Mouse (Mus musculus) liver, embryonic 16.5 days (tissue): ENCODE measurements around the gene Gspt1. TPM values are rescaled to one million over a fixed set of nuclear protein-coding genes. Genes with fewer than 3 reads are reported as not detected.

Experiments used
- ATAC-seq: fragments of 200-750 bp; cut with Nextera tagmentation; 2 replicates; pipeline ENCODE4 v1.8.0; 2017; ENCODE audit warnings: low read depth, mild to moderate bottlenecking, moderate number of reproducible peaks, moderate library complexity
- H3K27ac ChIP-seq: fragments of 300-500 bp; sonication (generic); 2 replicates; pipeline ENCODE4 v1.5.1; 2014; ENCODE audit warnings: mild to moderate bottlenecking, low read length
- H3K27me3 ChIP-seq: fragments of 300-500 bp; sonication (generic); 2 replicates; pipeline ENCODE4 v1.6.1; 2014; ENCODE audit warnings: low read depth, low read length, mixed read lengths; ENCODE audit not compliant: control insufficient read depth, insufficient read depth
- H3K36me3 ChIP-seq: fragments of 300-500 bp; sonication (generic); 2 replicates; pipeline ENCODE4 v1.6.1; 2014; ENCODE audit warnings: mild to moderate bottlenecking; ENCODE audit not compliant: control insufficient read depth, insufficient read depth
- H3K4me1 ChIP-seq: fragments of 300-500 bp; sonication (generic); 2 replicates; pipeline ENCODE4 v1.6.1; 2014; ENCODE audit warnings: low read depth, low read length, mixed read lengths; ENCODE audit not compliant: control insufficient read depth
- H3K4me2 ChIP-seq: fragments of 300-500 bp; sonication (generic); 2 replicates; pipeline ENCODE4 v1.6.1; 2014; ENCODE audit warnings: low read depth, low read length, mixed read lengths
- H3K4me3 ChIP-seq: fragments of 300-500 bp; sonication (generic); 2 replicates; pipeline ENCODE4 v1.5.1; 2014; ENCODE audit warnings: low read depth, mild to moderate bottlenecking, low read length
- H3K9ac ChIP-seq: fragments of 300-500 bp; sonication (generic); 2 replicates; pipeline ENCODE4 v1.6.1; 2014; ENCODE audit warnings: low read depth, low read length
- H3K9me3 ChIP-seq: fragments of 300-500 bp; sonication (generic); replicated peaks from 2 replicates; pipeline ENCODE4 v1.6.1; 2016; ENCODE audit warnings: low read length; ENCODE audit not compliant: control insufficient read depth
- WGBS: fragments of 180-500 bp; shearing (Covaris S2); extraction: QIAGEN DNeasy Blood & Tissue Kit; methylation state at CpG from one replicate; pipeline ENCODE4 v1.1.7; 2014; ENCODE audit not compliant: insufficient replicate concordance; 5-methylcytosine and 5-hydroxymethylcytosine counted together
- polyA plus RNA-seq: library from polyadenylated mRNA; unstranded; fragments of >200 nt; fragmentation: Nextera tagmentation; extraction: Ambion mirVana; gene quantifications from 2 replicates; pipeline ENCODE4 v1.2.1, GENCODE M21; 2015

Gspt1 gene
- polyA plus RNA-seq, 1 experiment from 2014 or later = 30.6 TPM

DNA sequence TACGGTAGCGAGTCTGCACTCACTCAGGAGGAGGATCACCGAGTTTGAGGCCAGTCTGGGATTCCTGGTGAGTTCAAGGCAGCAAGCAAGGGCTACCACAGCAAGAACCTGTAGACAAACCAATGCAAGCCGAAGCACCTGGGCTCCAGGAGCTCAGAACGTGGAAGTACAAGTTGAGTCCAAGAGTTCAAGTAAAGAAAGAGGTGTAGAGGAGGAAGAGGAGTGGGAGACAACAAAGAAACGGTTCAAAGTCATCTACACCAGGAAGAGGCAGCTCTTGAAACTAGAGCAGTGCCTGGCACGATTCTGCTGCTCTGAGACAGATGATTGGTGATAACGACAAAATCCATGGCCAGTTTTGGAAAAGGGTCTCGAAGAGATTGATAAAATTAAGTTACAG is 8.4 kb downstream of the Gspt1 start:
- H3K27ac ChIP-seq = no peak overlapping the region
- H3K4me2 ChIP-seq = no peak overlapping the region
- no peaks in the 10 kb centered on the region for H3K36me3 ChIP-seq
- H3K27me3 ChIP-seq = no peaks in the 10 kb centered on the region
- no peak overlapping the region for H3K4me3 ChIP-seq
- 61% methylated on average over 9 of the region's 9 CpGs for WGBS
- no peaks in the 10 kb centered on the region for H3K9me3 ChIP-seq
- H3K9ac ChIP-seq = no peak overlapping the region
- H3K4me1 ChIP-seq = peaks cover 5% of the 10 kb centered on the region
- ATAC-seq = no peak

DNA sequence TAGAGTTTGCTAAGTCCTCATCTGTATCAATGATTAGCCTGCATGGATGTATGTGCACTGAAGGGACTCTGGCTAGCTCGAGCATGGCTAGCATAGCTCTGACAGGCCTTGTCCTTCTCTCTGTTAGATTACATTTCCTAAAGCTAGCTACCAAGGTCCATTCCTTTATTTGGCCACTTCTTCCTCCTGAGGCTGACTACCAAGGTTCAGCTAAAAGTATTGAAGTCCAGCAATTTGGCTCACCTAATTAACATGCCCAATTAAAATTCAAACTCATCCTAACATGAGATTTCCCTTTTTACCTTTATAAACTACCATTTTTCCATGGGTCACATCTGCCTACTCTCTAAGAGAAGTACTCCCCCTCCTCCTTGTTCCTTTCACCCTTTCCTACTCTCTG is 11.7 kb downstream of the Gspt1 start:
- ATAC-seq = no peak
- H3K27me3 ChIP-seq = no peaks in the 10 kb centered on the region
- no peak overlapping the region for H3K4me2 ChIP-seq
- no peak overlapping the region for H3K9ac ChIP-seq
- H3K9me3 ChIP-seq = no peaks in the 10 kb centered on the region
- no peaks in the 10 kb centered on the region; the same call in 1 of the 2 replicates for H3K4me1 ChIP-seq
- H3K36me3 ChIP-seq = peaks cover 4% of the 10 kb centered on the region
- H3K4me3 ChIP-seq = no peak overlapping the region
- no peak overlapping the region for H3K27ac ChIP-seq
- WGBS = 40% methylated on average over 1 of the region's 1 CpGs

DNA sequence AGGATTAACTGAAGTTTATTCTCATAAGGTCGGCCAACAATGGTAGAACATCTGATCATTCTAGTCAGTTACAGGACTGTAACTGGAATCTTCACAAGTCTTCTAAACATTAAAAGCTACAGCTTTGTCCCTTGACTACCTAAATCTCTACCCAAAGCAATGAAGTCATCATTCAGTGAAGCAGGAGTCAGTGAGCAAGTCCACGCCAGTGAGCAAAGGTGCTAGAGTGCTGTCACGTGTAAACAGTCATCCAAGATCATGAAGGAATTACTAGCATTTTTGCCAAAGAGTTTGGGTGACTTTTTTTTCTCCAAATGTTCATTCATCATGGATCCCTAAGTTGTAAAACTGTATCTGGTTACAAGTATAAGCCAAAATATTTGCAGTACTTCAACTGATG is 36.3 kb downstream of the Gspt1 start:
- Histone ChIP-seq H3K4me1 (no peaks in the 10 kb centered on the region), H3K27me3 (no peaks in the 10 kb centered on the region), H3K9me3 (no peaks in the 10 kb centered on the region), H3K9ac (no peak overlapping the region), H3K36me3 (peaks cover 40% of the 10 kb centered on the region), H3K27ac (no peak overlapping the region), H3K4me2 (no peak overlapping the region), H3K4me3 (no peak overlapping the region)
- 76% methylated on average over 3 of the region's 3 CpGs for WGBS
- no peak for ATAC-seq

DNA sequence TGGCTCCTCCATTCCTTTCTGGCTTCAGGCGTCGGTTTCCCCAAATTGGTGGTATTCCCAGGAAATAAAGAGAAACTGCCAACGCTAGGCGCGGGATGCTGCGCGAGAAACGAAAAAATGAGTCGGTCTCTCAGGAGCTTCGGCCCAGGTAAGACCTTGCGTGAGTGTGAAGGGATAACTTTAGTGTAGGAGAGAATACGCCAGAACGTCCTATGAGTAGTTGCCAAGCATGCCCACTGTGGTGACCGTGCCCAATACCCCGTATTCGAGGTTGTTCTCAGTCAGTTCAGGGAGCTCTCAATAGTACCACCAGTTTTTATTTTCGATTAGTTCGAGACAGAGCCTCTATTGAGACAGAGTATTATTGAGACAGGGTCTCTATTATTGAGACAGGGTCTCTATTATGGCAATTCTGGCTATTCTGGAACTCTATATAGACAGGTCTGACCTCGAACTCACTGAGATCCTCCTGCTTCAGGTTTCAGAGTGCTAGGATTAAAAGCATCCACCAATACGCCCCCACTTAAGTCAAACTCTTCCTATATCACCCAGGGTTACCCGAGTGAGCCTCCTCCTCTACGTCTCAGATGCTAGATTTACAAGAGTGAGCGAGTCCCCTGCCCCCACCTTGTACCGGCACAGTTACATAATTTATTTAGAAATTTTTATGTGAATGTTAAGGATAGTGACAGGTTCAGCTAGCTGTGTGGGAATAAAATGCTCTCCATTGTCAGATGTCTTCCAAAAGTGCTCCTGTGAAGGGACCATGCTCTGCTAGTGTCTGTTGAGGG is 50.3 kb downstream of the Gspt1 start:
- no peaks in the 10 kb centered on the region for H3K27me3 ChIP-seq
- peaks cover 16% of the 10 kb centered on the region for H3K4me1 ChIP-seq
- 2% methylated on average over 24 of the region's 24 CpGs for WGBS
- peak; percentile 49 for ATAC-seq
- H3K4me3 ChIP-seq = peak overlapping the region; percentile 89
- peak overlapping the region; percentile 75 for H3K27ac ChIP-seq
- H3K36me3 ChIP-seq = peaks cover 19% of the 10 kb centered on the region
- no peaks in the 10 kb centered on the region for H3K9me3 ChIP-seq
- H3K4me2 ChIP-seq = peak overlapping the region; percentile 78
- H3K9ac ChIP-seq = peak overlapping the region; percentile 84

DNA sequence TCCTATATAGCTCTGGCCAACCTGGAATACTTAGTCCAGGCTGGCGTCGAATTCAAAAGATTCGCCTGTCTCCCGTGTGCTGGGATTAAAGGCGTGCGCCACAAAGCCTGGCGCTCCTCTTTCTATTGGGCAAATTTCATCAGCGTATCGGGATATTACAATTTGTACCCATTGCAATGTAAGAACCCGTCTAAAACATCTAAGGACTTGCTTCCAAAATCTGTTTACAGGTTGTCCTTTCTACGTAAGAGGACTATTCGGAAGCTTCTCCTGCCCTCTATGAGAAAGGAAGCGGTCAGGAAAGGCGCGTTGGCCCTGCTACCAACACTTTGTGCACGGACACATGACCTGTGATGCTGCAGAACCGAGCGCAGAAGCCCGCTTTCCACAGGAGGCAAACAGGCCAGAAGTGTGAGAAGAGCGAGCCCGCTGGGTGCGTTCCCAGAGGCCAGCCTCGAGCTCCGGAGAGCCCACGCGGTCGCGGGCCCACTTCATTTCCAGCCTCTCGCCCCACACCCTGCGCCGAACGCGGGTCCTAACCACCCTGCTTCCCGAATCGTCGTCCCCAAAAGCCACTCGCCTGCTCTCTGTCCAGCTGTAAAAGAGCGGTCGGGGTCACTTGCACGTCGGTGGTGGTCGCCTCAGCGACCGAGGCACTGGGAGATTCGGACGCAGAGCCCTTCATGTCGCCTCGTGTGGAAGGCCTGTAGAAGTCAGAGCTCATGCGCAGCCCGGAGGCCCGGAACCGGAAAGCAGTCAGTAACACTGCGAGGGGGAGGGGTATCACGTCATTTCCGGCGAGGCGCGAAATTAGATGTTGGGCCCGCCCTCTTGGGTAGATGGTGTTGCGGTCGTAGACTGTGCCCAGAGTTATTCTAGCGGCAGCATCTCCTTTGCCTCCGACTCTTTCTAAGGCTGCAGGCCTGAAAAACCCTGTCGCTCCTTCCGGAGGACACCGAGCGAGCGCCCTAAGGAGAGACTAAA is 51.3 kb downstream of the Gspt1 start, which contains the start of gene Rsl1d1:
Rsl1d1 (minus strand) TSS at position 761 of the 984 bp plus-strand sequence.
- H3K36me3 ChIP-seq = peaks cover 22% of the 10 kb centered on the region
- ATAC-seq = peak; percentile 98

DNA sequence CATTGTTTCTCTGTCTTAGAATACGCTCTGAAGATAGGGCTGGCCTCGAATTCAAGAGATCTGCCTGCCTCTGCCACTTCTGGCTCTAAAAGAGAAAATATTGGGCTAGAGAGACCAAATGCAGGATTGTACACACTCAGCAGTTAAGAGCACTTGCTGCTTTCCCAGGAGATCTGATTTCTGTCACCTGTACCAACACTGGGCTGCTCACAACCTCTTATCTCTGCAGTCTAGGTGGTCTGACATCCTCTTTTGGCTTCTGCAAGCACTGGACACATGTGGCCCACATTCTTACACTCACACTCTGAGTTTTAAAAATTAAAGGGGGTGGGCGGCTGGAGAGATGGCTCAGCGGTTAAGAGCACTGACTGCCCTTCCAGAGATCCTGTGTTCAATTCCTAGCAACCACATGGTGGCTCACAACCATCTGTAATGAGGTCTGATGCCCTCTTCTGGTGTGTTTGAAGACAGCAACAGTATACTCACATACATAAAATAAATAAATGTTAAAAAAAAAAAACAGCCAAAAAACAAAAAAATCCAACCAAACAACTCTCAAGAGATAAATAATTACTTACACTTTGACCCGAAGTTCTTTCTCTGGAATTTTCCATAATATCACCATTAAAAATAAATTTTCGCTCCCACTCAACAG is 52.3 kb downstream of the Gspt1 start:
- H3K4me3 ChIP-seq = peak overlapping the region; percentile 89
- peaks cover 27% of the 10 kb centered on the region; the same call in 1 of the 2 replicates for H3K36me3 ChIP-seq
- H3K9ac ChIP-seq = no peak overlapping the region; the same call in 1 of the 2 replicates

More for the DNA sequence above, 51.3 kb downstream of the Gspt1 start, which contains the start of gene Rsl1d1:
- Histone ChIP-seq H3K4me3 (peak within 1 kb of the TSS; percentile 89), H3K27me3 (no peaks in the 10 kb centered on the region), H3K9me3 (no peaks in the 10 kb centered on the region), H3K4me1 (peaks cover 20% of the 10 kb centered on the region), H3K27ac (peak within 1 kb of the TSS; percentile 76), H3K9ac (peak within 1 kb of the TSS; percentile 84), H3K4me2 (peak within 1 kb of the TSS; percentile 92)
- WGBS = under 1% methylated on average over 68 of the region's 68 CpGs

DNA sequence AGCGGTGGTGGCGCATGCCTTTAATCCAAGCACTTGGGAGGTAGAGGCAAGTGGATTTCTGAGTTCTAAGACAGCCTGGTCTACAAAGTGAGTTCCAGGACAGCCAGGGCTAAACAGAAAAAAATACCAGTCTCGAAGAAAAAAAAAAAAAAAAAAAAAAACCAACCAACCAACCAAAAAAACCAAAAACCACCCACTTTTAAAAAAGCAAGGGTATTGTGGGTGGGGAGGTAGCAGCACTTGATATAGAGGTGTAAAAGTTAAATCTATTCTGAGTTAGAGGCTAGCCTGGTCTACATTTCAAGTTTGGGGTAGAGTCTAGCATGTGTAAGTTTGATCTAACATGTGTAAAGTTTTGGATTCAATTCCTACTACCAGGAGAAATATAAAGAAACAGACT is 53.9 kb downstream of the Gspt1 start:
- no peak overlapping the region for H3K4me2 ChIP-seq
- ATAC-seq = no peak
- peaks cover 41% of the 10 kb centered on the region for H3K36me3 ChIP-seq
- no peaks in the 10 kb centered on the region for H3K27me3 ChIP-seq
- H3K9me3 ChIP-seq = no peaks in the 10 kb centered on the region
- no peak overlapping the region for H3K27ac ChIP-seq
- no peak overlapping the region for H3K9ac ChIP-seq
- no peak overlapping the region for H3K4me3 ChIP-seq
- WGBS = 94% methylated on average over 3 of the region's 3 CpGs
- H3K4me1 ChIP-seq = peaks cover 20% of the 10 kb centered on the region

More for the DNA sequence above, 52.3 kb downstream of the Gspt1 start:
- Histone ChIP-seq H3K27me3 (no peaks in the 10 kb centered on the region), H3K9me3 (no peaks in the 10 kb centered on the region), H3K27ac (no peak overlapping the region), H3K4me1 (peaks cover 20% of the 10 kb centered on the region), H3K4me2 (peak overlapping the region; percentile 92)
- 44% methylated on average over 6 of the region's 6 CpGs for WGBS
- ATAC-seq = no peak

DNA sequence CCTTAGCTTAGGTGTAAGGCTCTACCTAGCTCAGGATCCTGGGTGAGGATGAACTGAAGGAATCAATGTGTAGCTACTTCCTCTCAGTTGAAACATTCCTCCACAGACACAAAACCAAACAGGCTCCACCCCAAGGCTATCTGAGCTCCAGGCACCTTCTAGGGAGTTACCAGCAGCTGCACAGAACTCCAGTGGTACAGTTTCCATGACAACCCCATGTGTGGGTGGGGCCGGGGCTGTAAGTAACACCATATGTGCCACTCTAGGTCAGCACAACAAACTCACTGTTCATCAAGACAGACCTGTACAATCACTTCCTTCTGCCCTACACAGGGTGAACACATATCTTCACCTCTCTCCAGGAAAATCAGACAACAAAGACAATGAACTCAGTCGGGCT is 55.7 kb downstream of the Gspt1 start:
- Histone ChIP-seq H3K4me3 (no peak overlapping the region), H3K4me2 (no peak overlapping the region), H3K4me1 (peaks cover 12% of the 10 kb centered on the region), H3K27ac (no peak overlapping the region), H3K9ac (no peak overlapping the region), H3K36me3 (peaks cover 55% of the 10 kb centered on the region), H3K27me3 (no peaks in the 10 kb centered on the region), H3K9me3 (no peaks in the 10 kb centered on the region)
- WGBS = 64% methylated on average over 2 of the region's 2 CpGs
- ATAC-seq = peak; percentile 33
